Mouse (Mus musculus) v-Abl transformed pro-B cells (cell line): ENCODE data around the gene Ppard.
"Not testable (repeated sequence)": the region's sequence is repeated elsewhere in the genome, so short reads cannot be mapped to it uniquely, and the experiment has no call there.

Experiments used
- in situ Hi-C, 2 experiments: fragments of 400-800 bp; cut with MboI; formaldehyde crosslinking; loops; one replicate each; pipeline ENCODE4 v1.15.1; 2025; ENCODE audit not compliant: unreplicated experiment in 2 of 2

Gene Ppard

DNA sequence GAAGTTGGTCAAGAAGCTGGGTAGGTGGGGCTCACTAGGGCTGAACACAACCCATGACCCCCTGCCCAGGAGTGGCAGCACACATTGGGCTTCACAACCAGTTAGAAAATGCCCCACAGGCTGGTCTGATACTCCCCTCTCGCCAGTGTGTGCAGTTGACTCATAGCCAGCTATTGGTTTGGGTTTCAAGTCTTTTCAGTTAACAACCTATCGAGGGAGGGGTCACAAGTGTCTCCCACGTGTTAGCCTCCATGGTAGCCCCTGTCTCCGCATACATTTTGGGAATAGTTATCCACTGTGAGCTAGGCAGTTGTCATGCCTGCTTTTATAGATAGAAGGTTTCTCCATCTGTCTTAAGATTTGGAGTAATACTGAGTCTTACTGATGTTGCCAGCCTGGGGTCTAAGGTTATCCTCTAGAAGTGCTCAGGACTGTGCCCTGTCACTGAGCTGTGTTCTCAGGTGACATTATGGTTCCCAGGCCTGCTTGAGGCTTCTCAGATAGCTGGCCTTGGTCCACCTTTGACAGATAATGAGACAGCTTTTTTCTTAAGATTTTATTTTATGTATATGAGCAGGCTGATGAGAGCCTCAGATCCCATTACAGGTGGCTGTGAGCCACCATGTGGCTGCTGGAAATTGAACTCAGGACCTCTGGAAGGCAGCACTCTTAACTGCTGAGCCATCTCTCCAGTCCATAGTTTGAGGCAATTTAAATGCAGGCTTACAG lies 97.2 kb downstream of the Ppard start:
- in situ Hi-C loops, result no loop called here

DNA sequence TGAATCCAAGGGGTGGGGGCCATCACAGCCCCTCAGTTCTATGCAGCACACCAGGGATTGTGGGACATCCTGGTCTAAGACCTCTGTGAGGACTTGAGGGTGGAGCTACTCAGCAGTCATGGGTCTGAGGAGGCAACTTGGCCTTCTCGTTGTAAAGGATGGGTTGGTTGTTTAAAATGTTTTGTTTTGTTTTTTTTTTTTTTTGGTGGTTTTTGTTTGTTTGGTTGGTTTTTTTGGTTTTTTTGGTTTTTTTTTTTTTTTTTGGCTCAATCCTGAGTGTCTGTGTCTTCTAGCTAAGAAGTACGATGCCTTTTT lies 97.7 kb downstream of the Ppard start:
- in situ Hi-C loops, result no loop called here

DNA sequence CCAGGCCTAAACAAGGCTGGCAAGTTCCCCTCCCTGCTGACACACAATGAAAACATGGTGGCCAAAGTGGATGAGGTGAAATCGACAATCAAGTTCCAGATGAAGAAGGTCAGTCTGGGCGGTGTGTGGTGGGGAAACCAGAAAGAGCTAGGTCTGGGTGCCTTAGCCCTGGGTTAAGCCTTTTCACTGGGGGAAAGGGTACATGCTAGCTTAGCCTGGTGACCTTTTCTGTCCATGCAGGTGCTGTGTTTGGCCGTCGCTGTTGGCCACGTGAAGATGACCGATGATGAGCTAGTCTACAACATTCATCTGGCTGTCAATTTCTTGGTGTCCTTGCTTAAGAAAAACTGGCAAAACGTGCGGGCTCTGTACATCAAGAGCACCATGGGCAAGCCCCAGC lies 98.1 kb downstream of the Ppard start:
- in situ Hi-C loops, result not testable (repeated sequence)

GRCm38 (mm10) chr17:28331241-28332112 lies 99.0 kb downstream of the Ppard start:
- in situ Hi-C loops, result no loop called here

DNA sequence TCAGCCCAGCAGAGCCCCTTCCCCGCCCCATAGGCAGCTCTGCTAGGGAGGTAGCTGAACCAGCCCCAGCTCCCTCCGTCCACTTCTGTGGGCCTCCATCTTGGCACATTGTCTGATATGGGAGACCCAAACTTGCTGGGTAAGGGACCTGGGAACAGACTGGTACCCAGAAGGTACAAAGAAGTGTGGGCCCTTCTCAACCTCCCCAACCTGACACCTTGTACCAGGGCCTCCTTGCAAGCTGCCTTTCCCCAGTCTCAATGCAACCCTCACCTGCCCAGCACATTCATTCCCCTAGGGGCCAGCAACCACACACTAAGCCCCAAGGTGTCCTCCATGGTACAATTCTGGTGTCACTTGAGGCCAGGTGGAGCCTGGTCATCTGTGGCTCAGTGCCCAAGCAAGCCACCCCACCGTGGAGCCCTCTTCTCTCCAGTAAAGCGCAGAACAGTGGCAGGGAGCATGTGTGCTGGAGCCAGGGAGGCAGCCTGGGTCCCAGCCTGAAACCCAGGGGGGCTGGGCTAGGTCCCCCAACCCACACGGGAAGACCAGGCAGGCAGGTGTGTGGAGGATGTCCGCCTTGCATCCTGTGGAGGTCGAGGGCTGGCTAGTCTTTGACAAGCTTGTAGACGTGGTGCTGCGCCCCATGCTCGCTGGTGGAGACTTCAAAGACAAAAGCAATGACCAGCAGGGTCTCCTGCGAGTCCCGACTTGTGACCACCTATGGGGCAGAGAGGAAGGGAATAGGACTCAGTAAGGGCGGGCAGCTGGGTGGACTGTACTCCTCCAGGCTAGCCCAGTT lies 99.8 kb downstream of the Ppard start:
- in situ Hi-C loops, result no loop called here

GRCm38 (mm10) chr17:28332915-28333546 lies 100.5 kb downstream of the Ppard start:
- in situ Hi-C loops, result no loop called here

GRCm38 (mm10) chr17:28335267-28335666 lies 102.8 kb downstream of the Ppard start:
- in situ Hi-C loops, result no loop called here

GRCm38 (mm10) chr17:28337547-28337946 lies 105.0 kb downstream of the Ppard start:
- in situ Hi-C loops, result no loop called here

DNA sequence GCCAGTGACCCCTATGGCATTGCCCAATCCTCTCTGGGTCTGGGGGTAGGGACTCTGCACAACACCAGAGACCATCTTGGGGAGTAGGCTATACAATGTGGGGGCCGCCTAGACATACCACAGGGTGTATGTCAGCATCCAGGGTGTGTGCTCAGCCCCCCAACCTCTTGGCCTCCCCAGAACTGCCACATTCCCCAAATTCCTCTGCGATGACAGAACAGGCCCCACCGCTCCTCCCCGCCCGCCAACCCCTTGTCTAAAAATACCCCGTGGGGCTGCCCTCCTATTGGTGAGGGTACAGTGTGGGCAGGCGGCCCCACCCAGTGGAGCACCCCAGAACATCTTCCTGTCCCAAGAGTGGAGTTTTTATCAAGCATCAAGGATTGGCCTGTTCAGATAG lies 108.1 kb downstream of the Ppard start:
- in situ Hi-C loops, result no loop called here

DNA sequence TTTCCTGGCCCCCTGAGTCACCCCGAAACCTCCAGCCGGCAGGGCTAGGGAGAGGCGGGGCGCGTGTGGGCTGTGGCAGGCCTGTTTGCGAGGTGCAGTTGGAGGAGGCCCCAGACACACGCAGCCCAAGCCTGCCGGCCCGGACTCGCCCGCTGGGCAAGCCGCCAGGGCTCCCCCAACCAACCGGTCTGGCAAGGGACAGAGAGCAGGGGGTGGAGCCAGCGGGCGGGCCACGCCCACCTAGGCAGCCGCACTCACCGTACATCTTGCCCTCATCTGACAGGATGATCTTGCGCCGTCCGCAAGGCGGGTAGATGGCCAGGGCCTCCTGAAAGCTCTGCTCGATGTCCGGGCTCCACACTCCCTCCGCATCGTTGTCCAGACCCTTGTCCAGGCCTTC lies 108.6 kb downstream of the Ppard start:
- in situ Hi-C loops, result no loop called here

GRCm38 (mm10) chr17:28344050-28344607 lies 111.6 kb downstream of the Ppard start:
- in situ Hi-C loops, result no loop called here

GRCm38 (mm10) chr17:28344670-28345069 lies 112.2 kb downstream of the Ppard start:
- in situ Hi-C loops, result no loop called here

- in situ Hi-C loops, result no loop called here
Measured at GRCm38 (mm10) chr17:28345271-28345721, 112.8 kb downstream of the Ppard start.

DNA sequence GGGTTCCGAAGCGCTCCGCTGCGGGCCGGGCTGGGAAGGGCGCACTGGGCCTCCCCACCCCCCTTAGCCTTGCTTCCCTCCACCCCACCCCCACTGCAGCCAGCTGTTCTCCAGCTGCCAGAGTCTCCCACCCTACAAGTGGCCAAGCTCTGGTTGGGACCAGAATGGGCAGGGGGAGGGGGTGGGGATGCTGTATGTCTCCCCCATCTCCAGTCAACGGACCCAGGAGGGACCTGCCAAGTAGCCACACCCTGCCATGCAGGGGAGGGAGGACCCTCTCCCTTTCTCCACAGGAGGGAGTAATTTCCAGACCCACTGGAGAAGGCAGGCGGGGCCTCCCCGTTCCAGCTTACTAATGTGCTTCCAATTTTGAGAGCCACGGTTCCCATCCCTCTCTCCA lies 113.4 kb downstream of the Ppard start:
- in situ Hi-C loops, result no loop called here

DNA sequence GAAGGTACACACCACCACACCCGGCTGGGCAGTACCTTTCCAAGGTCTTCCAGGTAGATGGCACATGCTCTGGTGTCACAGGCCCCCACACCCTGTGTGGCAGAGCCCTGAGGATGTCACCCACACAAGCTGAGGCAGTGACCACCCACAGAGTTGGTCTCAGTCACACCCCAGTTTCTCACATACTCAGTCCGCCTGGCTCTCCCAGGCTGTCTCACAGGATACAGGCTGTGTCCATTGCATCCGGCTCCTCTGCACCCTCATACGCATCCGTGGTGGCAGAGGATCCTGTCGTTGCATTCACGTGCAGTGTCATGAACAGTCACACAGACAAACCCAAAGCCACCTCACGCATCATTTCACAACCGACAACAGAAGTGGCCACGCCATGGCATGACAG lies 114.8 kb downstream of the Ppard start:
- in situ Hi-C loops, result no loop called here

DNA sequence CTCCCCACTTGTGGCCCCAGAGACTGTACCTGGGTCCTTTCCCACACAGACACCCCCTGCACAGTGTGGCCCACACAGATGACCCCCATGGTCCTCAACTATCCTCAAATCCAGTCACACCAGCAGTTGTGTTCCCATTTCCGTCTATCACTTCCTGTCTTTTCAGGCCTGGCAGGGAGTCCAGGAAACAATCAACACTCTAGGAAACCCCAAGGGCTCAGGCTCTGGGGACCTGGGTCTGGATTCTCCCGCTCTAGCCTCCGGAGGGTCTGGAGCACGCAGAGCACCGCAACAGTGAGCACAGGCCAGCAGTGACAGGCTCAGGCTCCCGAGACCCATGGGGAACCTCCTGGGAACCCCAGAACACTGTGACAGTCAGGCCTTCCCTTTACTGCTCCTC lies 115.7 kb downstream of the Ppard start:
- in situ Hi-C loops, result no loop called here

DNA sequence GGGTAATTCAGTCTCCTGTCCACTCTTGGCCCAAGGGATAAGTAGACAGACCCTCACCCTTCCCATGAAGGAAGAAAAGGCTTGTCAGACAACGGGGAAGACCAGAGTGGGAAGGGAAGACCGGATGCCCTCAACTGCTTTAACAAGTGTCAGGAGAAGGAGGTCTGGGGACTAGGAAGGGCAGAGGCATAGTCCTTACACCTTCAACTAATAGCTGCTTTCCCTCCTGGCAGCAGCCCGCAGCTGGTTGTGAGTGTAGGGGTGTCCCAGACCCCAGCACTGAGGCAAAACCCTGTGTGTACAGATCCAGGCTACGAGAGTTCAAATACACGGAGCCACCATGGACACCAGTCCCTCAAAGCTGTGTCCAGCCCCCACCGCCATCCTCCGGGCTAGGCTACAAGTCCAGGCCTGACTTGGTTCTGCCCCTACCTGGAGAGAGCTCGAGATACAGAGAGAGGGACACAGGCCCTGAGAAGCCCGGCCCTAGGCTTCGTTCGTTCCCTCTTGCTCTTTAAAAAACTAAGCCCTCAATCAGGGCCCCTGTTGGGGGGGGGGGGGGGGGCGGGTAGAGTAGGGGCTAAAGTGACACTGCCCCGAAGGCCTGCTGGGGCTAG lies 116.9 kb downstream of the Ppard start:
- in situ Hi-C loops, result no loop called here

DNA sequence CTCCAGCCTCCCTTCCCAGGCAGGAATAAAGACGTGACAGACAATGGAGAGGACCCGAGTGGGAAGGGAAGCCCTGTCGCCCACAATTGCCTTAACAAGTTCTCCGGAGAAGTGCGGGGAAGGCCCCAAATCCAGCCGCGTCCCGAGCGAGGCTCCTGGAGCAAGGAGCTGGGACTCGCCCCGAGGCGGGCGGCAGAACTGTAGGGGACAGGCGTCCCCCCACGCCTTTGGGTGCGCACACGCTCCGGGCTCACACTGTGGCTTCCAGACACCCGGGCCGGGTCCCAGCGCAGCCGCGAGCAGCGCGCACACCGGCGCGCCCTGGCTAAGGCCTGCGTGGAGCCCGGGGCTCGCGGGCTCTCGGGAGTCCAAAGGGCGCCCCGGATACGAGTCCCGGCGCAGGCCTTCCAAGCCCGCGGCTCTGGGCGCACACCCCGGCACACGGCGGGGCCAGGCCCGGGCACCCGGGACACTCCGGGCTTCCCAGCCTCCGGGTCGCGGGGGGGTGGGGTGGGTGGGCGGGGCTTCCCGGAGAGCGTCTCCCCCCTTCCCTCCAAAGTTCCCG lies 117.5 kb downstream of the Ppard start:
- in situ Hi-C loops, result no loop called here

- in situ Hi-C loops, result no loop called here
Measured at GRCm38 (mm10) chr17:28350466-28351352, 118.2 kb downstream of the Ppard start, which contains the start of gene Tead3. Tead3 (minus strand) TSS chr17:28350817.
